Mouse (Mus musculus) MEL (cell line): ENCODE measurements around the gene Elovl5. TPM values are rescaled to one million over a fixed set of nuclear protein-coding genes. Genes with fewer than 3 reads are reported as not detected.

Source experiments
- DNase-seq: peaks from one replicate; pipeline ENCODE4 v3.0.0; 2011; ENCODE audit warnings: low read depth, low spot score
- H3K27ac ChIP-seq: 2 replicates; pipeline ENCODE4 v1.5.1; 2012; ENCODE audit warnings: low read depth, mild to moderate bottlenecking, control low read depth, low read length, moderate library complexity; ENCODE audit not compliant: control insufficient read depth
- H3K27me3 ChIP-seq, 2 experiments: fragments of 150-350 bp in 1 of 2; sonication (generic) in 1 of 2; 2 replicates each; pipeline ENCODE4 v1.6.1; 2012; ENCODE audit warnings: low read length in 2 of 2, mild to moderate bottlenecking in 2 of 2, improper control_type of control experiment in 1 of 2, moderate library complexity in 1 of 2; ENCODE audit not compliant: insufficient read depth in 2 of 2, control insufficient read depth in 1 of 2
- H3K36me3 ChIP-seq, 2 experiments: 2 replicates each; pipeline ENCODE4 v1.6.1; 2012 to 2014; ENCODE audit warnings: low read length in 2 of 2, improper control_type of control experiment in 1 of 2, inconsistent platforms in 1 of 2, mild to moderate bottlenecking in 1 of 2; ENCODE audit not compliant: insufficient read depth in 2 of 2, control insufficient read depth in 1 of 2
- H3K4me1 ChIP-seq, 2 experiments: fragments of 150-350 bp in 1 of 2; sonication (generic) in 1 of 2; 2 replicates each; pipeline ENCODE4 v1.6.1; 2012; ENCODE audit warnings: low read length in 2 of 2, improper control_type of control experiment in 1 of 2, mild to moderate bottlenecking in 1 of 2; ENCODE audit not compliant: insufficient read depth in 2 of 2, control insufficient read depth in 1 of 2
- H3K4me3 ChIP-seq, 2 experiments: fragments of 150-350 bp in 1 of 2; sonication (generic) in 1 of 2; 2 replicates each; pipeline ENCODE4 v1.5.1; 2012; ENCODE audit warnings: low read depth in 2 of 2, low read length in 2 of 2, mild to moderate bottlenecking in 2 of 2, moderate library complexity in 2 of 2, control low read depth in 1 of 2, improper control_type of control experiment in 1 of 2; ENCODE audit not compliant: control insufficient read depth in 1 of 2, insufficient read depth in 1 of 2
- H3K79me2 ChIP-seq: 2 replicates; pipeline ENCODE4 v1.6.1; 2012; ENCODE audit warnings: mild to moderate bottlenecking, low read length, moderate library complexity; ENCODE audit not compliant: control insufficient read depth, poor library complexity, insufficient read depth
- H3K9ac ChIP-seq: 2 replicates; pipeline ENCODE4 v1.6.1; 2012; ENCODE audit warnings: low read depth, mild to moderate bottlenecking, control low read depth, low read length, moderate library complexity; ENCODE audit not compliant: control insufficient read depth, poor library complexity, severe bottlenecking
- H3K9me3 ChIP-seq: fragments of 150-350 bp; sonication (generic); replicated peaks from 2 replicates; pipeline ENCODE4 v1.6.1; 2012; ENCODE audit warnings: mild to moderate bottlenecking, low read length, improper control_type of control experiment, moderate library complexity; ENCODE audit not compliant: insufficient read depth
- CTCF ChIP-seq, 3 experiments: IDR thresholded peaks in 2 of 3; conservative IDR thresholded peaks in 1 of 3; 2 replicates each; pipeline ENCODE4 v1.5.1; 2011 to 2012; ENCODE audit warnings: low read length in 3 of 3, low read depth in 2 of 3, mild to moderate bottlenecking in 2 of 3, improper control_type of control experiment in 1 of 3, inconsistent platforms in 1 of 3, mixed read lengths in 1 of 3, moderate library complexity in 1 of 3; ENCODE audit not compliant: control insufficient read depth in 1 of 3, insufficient read depth in 1 of 3, poor library complexity in 1 of 3, severe bottlenecking in 1 of 3
- HCFC1 ChIP-seq: IDR thresholded peaks from 2 replicates; pipeline ENCODE4 v1.6.1; 2012; ENCODE audit warnings: low read depth, mild to moderate bottlenecking, inconsistent platforms, low read length, improper control_type of control experiment, moderate library complexity
- MAZ ChIP-seq: IDR thresholded peaks from 2 replicates; pipeline ENCODE4 v1.6.1; 2012; ENCODE audit warnings: low read depth, mild to moderate bottlenecking, inconsistent platforms, low read length, improper control_type of control experiment
- MEF2A ChIP-seq: IDR thresholded peaks from 2 replicates; pipeline ENCODE4 v1.6.1; 2014; ENCODE audit warnings: low read depth, mild to moderate bottlenecking, inconsistent platforms, low read length, improper control_type of control experiment; ENCODE audit not compliant: poor library complexity, insufficient replicate concordance, severe bottlenecking; ENCODE audit errors: extremely low read depth
- POLR2AphosphoS2 ChIP-seq: IDR thresholded peaks from 2 replicates; pipeline ENCODE4 v1.6.1; 2011; ENCODE audit warnings: low read length, improper control_type of control experiment
- POLR2AphosphoS5 ChIP-seq: IDR thresholded peaks from 2 replicates; pipeline ENCODE4 v1.6.1; 2012; ENCODE audit warnings: low read depth, borderline replicate concordance, mild to moderate bottlenecking, inconsistent platforms, low read length, moderate library complexity, mixed read lengths
- RAD21 ChIP-seq: IDR thresholded peaks from 2 replicates; pipeline ENCODE4 v1.6.1; 2011; ENCODE audit warnings: mild to moderate bottlenecking, low read depth, low read length, improper control_type of control experiment
- SMC3 ChIP-seq: IDR thresholded peaks from 2 replicates; pipeline ENCODE4 v1.6.1; 2011; ENCODE audit warnings: low read depth, low read length, improper control_type of control experiment
- ZC3H11A ChIP-seq: IDR thresholded peaks from 2 replicates; pipeline ENCODE4 v1.6.1; 2012; ENCODE audit warnings: low read depth, mild to moderate bottlenecking, inconsistent platforms, low read length, improper control_type of control experiment
- ZMIZ1 ChIP-seq: IDR thresholded peaks from 2 replicates; pipeline ENCODE4 v1.6.1; 2012; ENCODE audit warnings: low read depth, mild to moderate bottlenecking, inconsistent platforms, low read length, improper control_type of control experiment, moderate library complexity
- polyA plus RNA-seq, 2 experiments: library from polyadenylated mRNA; stranded (reverse) in 1 of 2; unstranded in 1 of 2; fragments of >175 nt in 1 of 2; fragments of >200 nt in 1 of 2; gene quantifications; 2 replicates each; pipeline versions ENCODE4 v1.2.1 to v1.2.4; 2012; ENCODE audit warnings: low replicate concordance in 2 of 2, low read depth in 1 of 2; ENCODE audit not compliant: insufficient read length in 2 of 2, insufficient read depth in 1 of 2, missing spikeins in 1 of 2
- total RNA-seq: library from RNA; depleted of rRNA; stranded (reverse); fragments of 300-350 nt; gene quantifications from 2 replicates; pipeline ENCODE4 v1.2.3, GENCODE M21; 2012

Elovl5 gene
- total and polyA plus RNA-seq, 3 experiments, result 52.3 to 73.0 (median 58.3) TPM

DNA sequence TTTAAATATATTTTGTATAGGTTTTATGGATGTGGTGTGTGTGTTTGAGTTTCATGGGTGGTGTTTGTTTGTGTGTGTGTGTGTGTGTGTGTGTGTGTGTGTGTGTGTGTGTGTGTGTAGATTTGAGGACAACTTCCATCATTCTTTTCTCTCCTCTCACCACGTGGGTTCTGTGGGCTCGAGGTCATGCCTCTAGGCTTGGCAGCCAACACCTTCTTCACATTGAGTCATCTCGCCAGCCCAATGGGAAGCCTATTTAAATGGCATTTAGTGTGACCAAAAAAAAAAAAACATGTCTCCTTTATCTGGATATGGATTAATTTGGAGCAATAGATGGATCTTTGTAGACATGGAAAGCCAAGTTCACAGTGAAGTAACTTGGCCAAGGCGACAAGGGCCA is 94.9 kb downstream of the Elovl5 start:
- Histone ChIP-seq H3K36me3 (no peaks in the 10 kb centered on the region), H3K9ac (no peak overlapping the region), H3K4me3 (no peak overlapping the region), H3K27me3 (peaks cover 15 to 16% of the 10 kb centered on the region in 2 experiments; a peak in 3 of 4 replicates), H3K9me3 (no peaks in the 10 kb centered on the region), H3K27ac (no peak overlapping the region), H3K4me1 (no peaks in the 10 kb centered on the region), H3K79me2 (no peaks in the 10 kb centered on the region)
- TF ChIP-seq ZMIZ1, result no peak
- no peak for TF ChIP-seq MEF2A
- no peak for DNase-seq

DNA sequence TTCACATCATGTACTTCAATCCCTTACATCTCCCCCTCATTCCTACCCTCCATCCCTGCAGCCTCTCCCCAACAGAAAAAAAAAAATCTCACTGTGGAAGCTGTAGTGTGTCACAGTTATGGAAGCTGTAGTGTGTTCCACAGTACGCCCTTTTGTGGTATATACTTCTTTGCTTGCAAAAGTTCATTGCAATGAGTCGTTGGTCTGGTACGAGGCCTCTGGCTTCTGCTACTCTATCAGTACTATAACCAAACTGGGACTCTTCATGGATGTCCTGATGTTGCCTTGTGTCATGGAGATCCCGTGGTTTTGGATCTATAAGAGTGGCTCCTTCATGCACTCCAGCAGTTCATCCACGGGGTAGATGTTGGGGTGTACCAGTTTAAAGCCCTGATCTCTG is 95.5 kb downstream of the Elovl5 start:
- TF ChIP-seq RAD21 (no peak), POLR2AphosphoS2 (no peak), MAZ (no peak), ZMIZ1 (no peak)
- Histone ChIP-seq H3K4me3 (no peak overlapping the region), H3K4me1 (no peaks in the 10 kb centered on the region), H3K36me3 (no peaks in the 10 kb centered on the region), H3K27me3 (peaks cover 15 to 16% of the 10 kb centered on the region in 2 experiments; a peak in 3 of 4 replicates), H3K27ac (no peak overlapping the region), H3K9ac (no peak overlapping the region), H3K9me3 (no peaks in the 10 kb centered on the region), H3K79me2 (no peaks in the 10 kb centered on the region)
- no peak for DNase-seq

DNA sequence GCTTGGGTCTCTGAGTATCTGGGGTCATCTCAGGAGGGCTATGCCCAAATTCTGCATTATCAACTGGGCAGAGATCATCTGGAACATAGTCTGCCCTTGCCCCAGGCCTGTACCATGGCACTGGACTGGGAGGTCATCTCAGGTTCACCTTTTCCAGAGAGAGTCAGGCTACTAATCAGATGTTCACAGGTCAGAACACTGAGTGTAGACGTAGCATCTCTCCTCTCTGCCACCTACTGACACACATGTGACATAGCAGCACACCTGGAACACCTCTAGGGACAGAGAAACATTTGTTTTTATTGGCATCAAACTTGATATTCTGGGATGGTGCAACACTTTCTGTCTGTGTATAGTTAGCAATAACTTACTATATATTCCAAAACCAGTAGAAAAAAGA is 96.6 kb downstream of the Elovl5 start:
- Histone ChIP-seq H3K4me3 (no peak overlapping the region), H3K79me2 (no peaks in the 10 kb centered on the region), H3K27ac (no peak overlapping the region), H3K4me1 (no peaks in the 10 kb centered on the region), H3K27me3 (peaks cover 9 to 14% of the 10 kb centered on the region in 2 experiments), H3K9ac (no peak overlapping the region), H3K36me3 (no peaks in the 10 kb centered on the region), H3K9me3 (no peaks in the 10 kb centered on the region)
- DNase-seq, result no peak
- TF ChIP-seq ZC3H11A (peak; percentile 33; the same call in 1 of the 2 replicates), HCFC1 (no peak), SMC3 (peak; percentile 78), POLR2AphosphoS5 (no peak), RAD21 (peak; percentile 39), CTCF (IDR thresholded peaks at IDR 0.05 in 2 of 3, conservative IDR thresholded peaks at IDR 0.05 in 1 of 3; ENCODE audit: control insufficient read depth in 1 of 3, insufficient read depth in 1 of 3, low read depth in 2 of 3, low read length in 3 of 3, poor library complexity in 1 of 3, severe bottlenecking in 1 of 3) (peak; percentile 27 to 62 (median 46); a peak in 5 of 6 replicates)
